Mouse (Mus musculus) bone marrow, adult 2 months (tissue): Measurements from ENCODE around the gene Zfp429.

Experiments used
- CTCF ChIP-seq: fragments of 200-500 bp; IDR thresholded peaks from 2 replicates; pipeline ENCODE4 v1.5.1; 2011; ENCODE audit warnings: low read length, control low read depth; ENCODE audit not compliant: control insufficient read depth, insufficient read depth
- POLR2A ChIP-seq: fragments of 200-500 bp; IDR thresholded peaks from 2 replicates; pipeline ENCODE4 v1.6.1; 2011; ENCODE audit warnings: low read depth, mild to moderate bottlenecking, control low read depth, low read length, borderline replicate concordance; ENCODE audit not compliant: control insufficient read depth

DNA sequence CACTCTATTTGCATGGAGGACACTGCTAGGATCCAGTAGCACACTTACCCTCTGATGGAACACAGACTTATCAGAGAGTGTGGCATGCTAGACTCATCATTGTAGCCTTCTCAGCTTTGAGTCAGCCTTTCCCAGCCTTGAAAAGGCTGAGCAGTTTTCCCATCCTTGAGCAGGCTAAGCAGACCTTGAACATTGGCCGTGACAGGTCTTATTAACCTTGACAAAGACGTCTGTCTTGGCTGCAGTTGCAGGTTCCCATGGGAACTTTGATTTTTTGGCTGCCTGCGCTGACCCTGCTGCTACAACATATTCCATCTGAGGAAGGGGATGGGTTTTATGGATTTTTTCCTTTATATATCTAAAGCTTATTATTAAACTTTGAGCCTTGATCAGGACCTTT lies 28.5 kb upstream of the Zfp429 start:
- TF ChIP-seq POLR2A (no peak), CTCF (no peak)
